Mouse (Mus musculus) gastrocnemius, postnatal 10 days (tissue): ENCODE measurements around the gene Zfp799. TPM values are rescaled to one million over a fixed set of nuclear protein-coding genes. Genes with fewer than 3 reads are reported as not detected.
"Not testable (repeated sequence)": the region's sequence is repeated elsewhere in the genome, so short reads cannot be mapped to it uniquely, and the experiment has no call there.

Experiments used
- DNase-seq: peaks from one replicate; pipeline ENCODE4 v3.0.0; 2021; ENCODE audit warnings: mixed read lengths
- long read RNA-seq, 2 experiments: library from polyadenylated mRNA; stranded (forward); transcript quantifications; one replicate each; pipeline ENCODE4 v2.0.0; 2021
- total RNA-seq, 2 experiments: library from RNA; stranded (reverse); gene quantifications; 2 replicates each; pipeline ENCODE4 v1.2.3; 2021

Gene Zfp799
- 10 to 100 TPM in 1 of 2 experiments, 1 to 10 TPM in 1; 7.0 to 10.9 TPM for total RNA-seq
- long read RNA-seq, experiment 1 = 0 reads
- long read RNA-seq, experiment 2, partial matches to known transcripts = 0 of 3 reads
- long read RNA-seq, experiment 2, other reads (novel, unspliced or antisense) = 3 of 3 reads

- DNase-seq = peak; percentile 57
Measured at GRCm38 (mm10) chr17:32829540-32830417, at the start of gene Zfp799. TSS of gene Zfp799 (minus strand) at chr17:32830261.

GRCm38 (mm10) chr17:32878773-32879172 is 48.7 kb upstream of the Zfp799 start:
- no peak for DNase-seq

GRCm38 (mm10) chr17:32877471-32878171 is 47.6 kb upstream of the Zfp799 start:
- no peak for DNase-seq

- DNase-seq = no peak
Measured at GRCm38 (mm10) chr17:32872696-32873095, 42.6 kb upstream of the Zfp799 start.

GRCm38 (mm10) chr17:32872091-32872490 is 42.0 kb upstream of the Zfp799 start:
- DNase-seq = no peak

- DNase-seq = no peak
Measured at GRCm38 (mm10) chr17:32871483-32871882, 41.4 kb upstream of the Zfp799 start.

- not testable (repeated sequence) for DNase-seq
Measured at GRCm38 (mm10) chr17:32867266-32867665, 37.2 kb upstream of the Zfp799 start.

GRCm38 (mm10) chr17:32856713-32857112 is 26.7 kb upstream of the Zfp799 start:
- DNase-seq = not testable (repeated sequence)

GRCm38 (mm10) chr17:32851581-32851980 is 21.5 kb upstream of the Zfp799 start:
- no peak for DNase-seq

GRCm38 (mm10) chr17:32841388-32841787 is 11.3 kb upstream of the Zfp799 start:
- DNase-seq = no peak

- DNase-seq = peak; percentile 12
Measured at GRCm38 (mm10) chr17:32839083-32839802, 9.2 kb upstream of the Zfp799 start.

GRCm38 (mm10) chr17:32830418-32830782 is 339 bp upstream of the Zfp799 start:
- DNase-seq = no peak

- no peak for DNase-seq
Measured at GRCm38 (mm10) chr17:32816074-32816784, 13.8 kb downstream of the Zfp799 start.

- DNase-seq = no peak
Measured at GRCm38 (mm10) chr17:32814136-32814535, 15.9 kb downstream of the Zfp799 start.

GRCm38 (mm10) chr17:32810648-32811047 is 19.4 kb downstream of the Zfp799 start:
- DNase-seq = no peak

- DNase-seq = peak; percentile 16
Measured at GRCm38 (mm10) chr17:32809544-32810374, 20.3 kb downstream of the Zfp799 start, which contains the start of gene Zfp811. TSS of gene Zfp811 (minus strand) at chr17:32809931.

- DNase-seq = no peak
Measured at GRCm38 (mm10) chr17:32808921-32809320, 21.1 kb downstream of the Zfp799 start.

- DNase-seq = no peak
Measured at GRCm38 (mm10) chr17:32789244-32789643, 40.8 kb downstream of the Zfp799 start.

- no peak for DNase-seq
Measured at GRCm38 (mm10) chr17:32788576-32788975, 41.5 kb downstream of the Zfp799 start.

GRCm38 (mm10) chr17:32788094-32788559 is 41.9 kb downstream of the Zfp799 start, which contains the start of gene Zfp871:
TSS of gene Zfp871 (minus strand) at chr17:32788287.
- peak; percentile 68 for DNase-seq
